Mouse (Mus musculus) spleen, adult 12 weeks (tissue): Measurements from ENCODE around the gene Ifitm3.
A peak's percentile ranks its signal among the peaks of the same experiment; 100 is the strongest.
"Not testable (repeated sequence)": the region's sequence is repeated elsewhere in the genome, so short reads cannot be mapped to it uniquely, and the experiment has no call there.

Experiments used
- DNase-seq: peaks from one replicate; pipeline ENCODE4 v3.0.0; 2022; ENCODE audit warnings: low spot score

Ifitm3 gene

GRCm38 (mm10) chr7:141010593-141010992 is at the start of gene Ifitm3:
Ifitm3 (minus strand) TSS chr7:141010770.
- DNase-seq = peak; percentile 15

- no peak for DNase-seq
These were observed 49.4 kb upstream of the Ifitm3 start for GRCm38 (mm10) chr7:141059929-141060328.

DNA sequence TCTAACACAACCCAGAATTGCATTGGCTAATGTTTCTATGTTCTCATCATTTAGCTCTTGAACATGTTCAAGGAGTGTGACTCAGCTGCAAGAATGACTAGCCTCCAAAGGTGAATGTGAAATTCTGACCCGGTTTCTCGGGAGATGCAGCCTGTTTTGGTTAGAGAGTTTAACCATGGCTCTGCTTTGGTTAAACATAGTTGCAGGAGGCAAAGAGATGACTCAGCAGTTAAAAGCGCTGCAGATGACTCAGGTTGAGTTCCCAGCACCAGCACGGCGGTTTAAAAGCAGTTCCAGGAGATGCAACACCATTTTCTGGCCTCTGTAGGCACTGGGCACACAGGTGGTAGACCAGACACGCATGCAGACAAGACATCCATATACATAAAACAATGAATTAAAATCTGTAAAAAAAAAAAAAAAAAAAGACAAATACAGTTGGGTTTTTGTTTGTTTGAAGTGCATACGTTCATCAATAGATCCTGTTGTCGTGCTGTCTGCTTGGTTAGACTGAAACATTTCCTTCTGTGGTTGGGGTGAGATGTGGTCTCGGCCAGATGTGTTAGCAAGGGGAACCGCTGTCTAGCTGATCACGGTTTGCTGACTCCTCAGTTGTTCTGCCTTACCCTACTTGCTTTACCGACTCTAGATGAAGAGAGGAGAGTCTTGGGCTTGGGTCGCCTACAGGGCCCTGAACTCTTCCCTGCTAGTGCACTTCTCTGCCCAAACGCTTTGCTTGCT is 48.2 kb upstream of the Ifitm3 start:
- DNase-seq = no peak

DNA sequence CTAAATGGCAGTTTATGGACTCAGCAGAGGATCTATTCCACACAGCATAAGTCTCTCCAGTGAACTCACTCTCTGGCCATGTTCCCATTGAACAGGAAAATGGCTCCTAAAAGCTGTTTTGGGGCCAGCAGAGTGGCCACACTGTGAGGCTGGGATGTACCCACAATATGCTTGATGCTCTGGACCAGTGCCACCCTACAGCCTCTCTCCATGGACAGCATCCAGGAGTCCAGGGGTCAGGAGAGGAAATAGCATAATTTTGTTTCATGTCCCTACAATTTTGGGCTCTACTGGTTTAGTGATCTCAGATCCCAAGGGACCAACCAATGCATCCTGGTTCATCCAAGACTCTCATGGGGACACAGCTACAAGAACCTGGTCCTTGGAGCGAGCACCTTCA is 47.0 kb upstream of the Ifitm3 start:
- no peak for DNase-seq

GRCm38 (mm10) chr7:141056976-141057375 is 46.4 kb upstream of the Ifitm3 start:
- DNase-seq = no peak

DNA sequence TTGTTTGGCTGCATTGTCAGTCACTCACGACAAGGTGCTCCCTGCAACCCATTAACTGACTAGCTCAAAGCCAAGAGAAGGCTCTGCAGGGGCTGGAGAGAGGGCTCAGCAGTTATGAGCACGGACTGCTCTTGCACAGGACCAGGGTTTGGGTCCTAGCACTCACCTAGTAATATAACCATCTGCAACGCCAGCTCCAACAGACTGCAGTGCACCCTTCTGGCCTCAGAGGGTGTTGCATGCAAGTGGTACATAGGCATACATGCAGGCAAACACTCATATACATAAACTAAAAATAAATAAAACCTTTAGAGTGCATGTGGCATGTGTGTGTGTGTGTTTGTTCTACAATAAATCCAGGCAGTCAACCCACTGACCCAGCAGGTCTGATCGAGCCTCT is 45.2 kb upstream of the Ifitm3 start:
- DNase-seq = no peak

DNA sequence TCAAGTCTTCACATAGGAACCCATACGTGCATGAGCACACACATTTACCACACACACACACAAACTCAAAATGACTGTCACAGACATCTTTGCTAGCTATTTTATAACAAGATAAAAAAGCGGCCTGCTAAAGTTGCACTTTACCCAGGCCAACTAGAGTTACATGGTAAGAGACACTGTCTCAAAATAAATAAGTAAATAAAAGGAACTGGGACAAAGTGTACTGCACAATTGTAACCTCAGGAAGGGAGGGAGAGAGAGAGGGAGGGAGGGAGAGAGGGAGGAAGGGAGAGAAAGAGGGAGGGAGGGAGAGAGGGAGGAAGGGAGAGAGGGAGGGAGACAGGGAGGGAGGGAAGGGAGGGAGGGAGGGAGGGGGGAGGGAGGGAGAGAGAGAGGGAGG is 41.9 kb upstream of the Ifitm3 start:
- no peak for DNase-seq

GRCm38 (mm10) chr7:141052016-141052415 is 41.4 kb upstream of the Ifitm3 start:
- no peak for DNase-seq

GRCm38 (mm10) chr7:141051060-141051685 is 40.6 kb upstream of the Ifitm3 start:
- DNase-seq = no peak

DNA sequence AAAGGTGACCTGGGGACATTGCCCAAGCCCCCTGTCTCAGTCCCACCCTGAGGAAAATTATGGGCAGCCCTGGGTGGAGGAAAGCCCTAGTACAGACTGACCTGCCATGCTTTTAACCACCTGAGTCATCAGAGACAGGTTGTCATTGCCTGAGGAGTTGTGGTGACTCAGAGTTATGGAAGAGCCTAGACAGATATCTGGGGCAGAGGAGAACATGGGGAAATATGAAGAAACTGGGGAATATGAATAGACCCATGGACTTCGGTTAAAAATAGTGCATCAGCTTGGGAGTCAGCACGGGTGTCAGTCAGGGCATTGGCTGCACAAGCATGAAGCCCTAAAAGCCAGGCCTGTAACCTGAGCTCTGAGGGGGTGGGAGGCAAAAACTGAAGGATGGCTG is 38.8 kb upstream of the Ifitm3 start:
- DNase-seq = no peak

DNA sequence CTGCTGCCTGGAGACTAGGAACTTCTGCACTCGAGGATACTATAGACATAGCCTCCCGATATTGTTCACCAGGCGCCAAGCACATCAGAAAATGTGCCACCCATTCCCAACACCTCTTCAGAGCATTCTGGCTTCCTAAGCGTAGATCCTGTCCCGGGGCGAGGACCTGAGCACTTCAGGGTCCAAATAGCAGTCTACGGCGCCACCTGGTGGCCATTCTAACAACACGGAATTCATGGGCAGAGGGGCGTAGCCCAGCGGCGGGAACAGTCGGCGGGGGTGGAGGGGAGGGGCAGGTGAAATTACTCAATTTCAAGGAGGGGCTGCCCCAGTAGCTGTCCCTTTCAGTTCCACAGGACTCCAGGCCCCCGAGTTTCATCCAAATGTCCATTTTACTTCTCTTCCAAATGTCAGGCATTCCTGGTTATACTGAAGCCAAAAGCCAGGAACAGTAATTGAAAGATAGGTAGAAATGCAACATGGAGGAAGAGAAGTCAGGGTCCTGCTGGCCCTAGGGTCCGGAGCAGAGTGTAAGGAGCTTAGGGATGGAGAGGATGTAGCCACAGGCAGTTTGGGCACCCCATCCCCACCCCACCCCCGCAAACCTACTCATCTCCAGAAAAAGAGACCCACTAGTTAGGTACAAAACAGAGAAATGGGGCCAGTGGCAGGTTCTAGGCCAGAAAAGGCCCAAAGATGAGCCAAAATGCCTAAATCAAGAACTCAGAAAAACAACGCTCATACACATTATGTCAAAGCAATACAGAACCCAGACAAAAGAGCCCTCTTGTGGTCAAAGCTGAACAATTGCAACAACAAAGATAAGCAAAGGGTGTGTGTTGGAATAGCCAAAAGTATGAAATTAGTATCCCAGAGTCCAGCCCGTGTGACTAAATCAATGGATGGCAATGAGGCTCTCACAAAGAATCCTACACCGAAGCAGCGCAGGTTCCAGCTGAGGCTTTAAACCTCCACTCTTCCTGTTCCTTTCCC is 38.0 kb upstream of the Ifitm3 start:
- peak; percentile 83 for DNase-seq

- no peak for DNase-seq
These were observed 37.1 kb upstream of the Ifitm3 start for GRCm38 (mm10) chr7:141047581-141048225.

GRCm38 (mm10) chr7:141046931-141047580 is 36.5 kb upstream of the Ifitm3 start:
- DNase-seq = peak; percentile 29

- no peak for DNase-seq
These were observed 32.0 kb upstream of the Ifitm3 start for GRCm38 (mm10) chr7:141042539-141042938.

GRCm38 (mm10) chr7:141041661-141042060 is 31.1 kb upstream of the Ifitm3 start:
- DNase-seq = no peak

GRCm38 (mm10) chr7:141040867-141041606 is 30.5 kb upstream of the Ifitm3 start:
- no peak for DNase-seq

DNA sequence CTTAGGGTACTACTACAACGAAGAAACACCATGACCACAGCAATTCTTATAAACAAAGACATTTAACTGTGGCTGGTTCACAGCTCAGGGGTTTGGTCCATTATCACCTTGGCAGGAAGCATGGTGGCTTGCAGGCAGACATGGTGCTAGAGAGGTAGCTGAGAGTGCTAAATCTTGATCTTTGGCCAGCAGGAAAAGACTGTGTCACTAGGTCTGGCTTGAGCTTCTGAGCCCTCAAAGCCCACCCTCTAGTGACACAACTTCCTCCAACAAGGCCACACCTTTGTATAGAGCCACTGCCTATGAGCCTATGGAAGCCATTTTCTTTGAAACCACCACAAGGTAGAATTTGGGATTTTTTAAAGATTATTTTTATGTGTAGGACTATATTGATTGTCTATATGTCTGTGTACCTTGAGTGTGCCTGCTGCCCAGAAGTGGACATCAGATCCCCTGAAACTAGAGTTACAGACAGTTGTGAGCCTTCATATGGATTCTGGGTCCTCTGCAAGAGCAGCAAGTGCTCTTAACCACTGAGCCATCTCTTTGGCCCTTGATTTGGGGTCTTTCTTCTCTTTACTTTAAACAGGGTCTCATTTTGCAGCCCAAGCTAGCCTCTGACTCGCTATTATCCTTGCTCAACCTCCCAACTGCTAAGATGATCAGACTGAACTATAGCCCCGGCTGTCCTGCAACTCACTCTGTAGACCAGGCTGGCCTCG is 29.0 kb upstream of the Ifitm3 start:
- no peak for DNase-seq

- no peak for DNase-seq
These were observed 27.8 kb upstream of the Ifitm3 start for GRCm38 (mm10) chr7:141038090-141039032.

DNA sequence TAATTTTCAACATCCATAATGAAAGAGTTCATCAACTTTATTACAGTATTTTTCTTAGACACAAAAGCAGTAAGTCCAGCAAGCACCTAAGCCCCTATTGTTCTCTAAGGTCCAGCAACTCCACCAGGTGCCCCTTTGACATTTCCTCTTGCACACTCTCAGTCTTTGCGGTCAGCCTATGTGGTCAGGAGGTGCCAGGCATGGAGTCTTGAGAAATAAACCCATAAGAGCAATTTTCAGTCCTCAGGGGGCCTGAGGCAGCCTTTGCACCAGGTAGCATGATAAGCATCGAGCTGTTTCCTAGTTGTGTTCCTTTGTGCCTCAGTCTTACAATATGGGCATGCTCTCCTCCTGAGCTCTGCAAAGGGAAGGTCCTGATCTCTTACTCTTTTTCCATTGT is 26.1 kb upstream of the Ifitm3 start:
- not testable (repeated sequence) for DNase-seq
